Mouse (Mus musculus) Patski (cell line): Measurements from ENCODE around the gene Gm20773. TPM values are rescaled to one million over a fixed set of nuclear protein-coding genes. Genes with fewer than 3 reads are reported as not detected.
"Not testable (repeated sequence)": the region's sequence is repeated elsewhere in the genome, so short reads cannot be mapped to it uniquely, and the experiment has no call there.

ENCODE experiments used
- ATAC-seq: fragments of 100-300 bp; one replicate; pipeline ENCODE4 v1.8.0; 2021
- CTCF ChIA-PET: fragments of 350-600 bp; sonication (Branson Sonifier 250); formaldehyde crosslinking; loops from one replicate; lab custom pipeline; 2022; ENCODE audit warnings: inconsistent platforms; lab: Charles Lee
- POLR2A ChIA-PET: fragments of 350-600 bp; sonication (Branson Sonifier 250); formaldehyde crosslinking; loops from one replicate; lab custom pipeline; 2022; ENCODE audit warnings: antibody characterized with exemption, inconsistent platforms; lab: Charles Lee
- DNase-seq: peaks from one replicate; pipeline ENCODE4 v3.0.0-alpha.2; 2011; ENCODE audit warnings: low read depth, low spot score
- H3K27me3 ChIP-seq: fragments of 371-371 bp; one replicate; pipeline ENCODE4 v1.5.1; 2021
- in situ Hi-C: fragments of 300-500 bp; cut with MboI; formaldehyde crosslinking; loops from 3 replicates; pipeline ENCODE4 v1.11.1; 2018; ENCODE audit warnings: low pct_unique_long_range_greater_than_20kb, mixed read lengths
- polyA plus RNA-seq: library from polyadenylated mRNA; unstranded; gene quantifications from one replicate; pipeline ENCODE4 v1.2.3, GENCODE M21; 2021

The Gm20773 gene
- polyA plus RNA-seq: not detected

DNA sequence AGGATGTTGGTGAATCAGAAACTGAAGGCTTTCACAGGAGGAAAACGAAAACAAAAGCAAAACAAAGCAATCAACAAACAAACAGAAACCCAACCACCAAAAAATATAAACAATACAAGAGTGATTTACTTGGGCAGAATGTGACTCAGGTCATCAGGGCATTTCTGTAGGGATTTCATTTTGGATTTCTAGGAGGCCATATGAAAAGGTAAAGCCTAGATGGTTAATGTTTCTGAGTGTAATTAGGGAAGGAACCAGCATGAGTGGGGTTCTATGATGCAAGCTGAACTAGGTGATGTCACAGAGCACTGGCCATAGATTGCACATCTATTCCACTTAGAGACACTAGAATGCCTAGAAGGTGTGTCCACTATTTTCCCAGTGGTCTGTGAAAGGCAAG, at the start of gene Gm20773:
TSS of gene Gm20773 (plus strand) at position 301 of the 400 bp plus-strand sequence.
- in situ Hi-C loops, CTCF ChIA-PET, POLR2A ChIA-PET: not testable (repeated sequence)

DNA sequence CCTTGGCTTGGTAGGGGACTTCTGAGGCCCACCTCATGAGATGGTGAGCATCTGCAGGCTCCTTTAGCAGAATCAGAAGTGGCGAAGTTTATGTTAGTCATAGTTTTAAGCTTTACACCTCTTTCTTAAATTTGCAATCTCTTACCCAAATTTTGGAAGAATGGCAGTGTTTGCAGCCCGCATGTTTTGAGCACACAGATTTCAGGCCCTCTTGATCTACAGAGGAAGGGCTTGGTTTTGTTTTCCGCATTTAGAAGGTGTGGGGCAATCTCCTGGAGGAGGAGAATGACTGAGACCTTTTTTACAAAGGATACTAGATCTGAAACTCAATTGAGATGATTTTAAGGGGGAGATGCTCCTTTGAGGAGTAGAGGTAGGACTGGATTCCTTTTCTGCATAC, 28.3 kb upstream of the Gm20773 start, which contains the start of gene Gm21866:
TSS of gene Gm21866 (minus strand) at position 101 of the 400 bp plus-strand sequence.
- ATAC-seq, H3K27me3 ChIP-seq, CTCF ChIA-PET, POLR2A ChIA-PET, DNase-seq, in situ Hi-C loops: not testable (repeated sequence)

More for the DNA sequence above, at the start of gene Gm20773:
- H3K27me3 ChIP-seq, ATAC-seq, DNase-seq: not testable (repeated sequence)

Other genes starting within 250 kb of the Gm20773 start
- gene Gm21440, start 241.6 kb upstream of the Gm20773 start, polyA plus RNA-seq: not detected
- not detected for gene Gm21454, start 241.6 kb upstream of the Gm20773 start, polyA plus RNA-seq
- gene Gm21725, start 145.0 kb upstream of the Gm20773 start, polyA plus RNA-seq: not detected
- not detected for gene Gm21866, start 28.4 kb upstream of the Gm20773 start, polyA plus RNA-seq